Mouse (Mus musculus) spleen, adult 2 months (tissue): ENCODE data around the gene Zkscan3.

Experiments
- CTCF ChIP-seq: fragments of 200-500 bp; IDR thresholded peaks from 2 replicates; pipeline ENCODE4 v1.5.1; 2011; ENCODE audit warnings: mild to moderate bottlenecking, inconsistent platforms; ENCODE audit not compliant: insufficient read depth, insufficient read length, insufficient replicate concordance; ENCODE audit errors: extremely low read depth
- POLR2A ChIP-seq: fragments of 200-500 bp; IDR thresholded peaks from 2 replicates; pipeline ENCODE4 v1.6.1; 2011; ENCODE audit warnings: low read depth, low read length, inconsistent platforms

GRCm38 (mm10) chr13:21407341-21407740 lies 4.8 kb upstream of the Zkscan3 start:
- TF ChIP-seq POLR2A, result no peak
- TF ChIP-seq CTCF, result no peak
